10 mouse cellular contexts compared by ENCODE assay signal in the genomic region with DNA sequence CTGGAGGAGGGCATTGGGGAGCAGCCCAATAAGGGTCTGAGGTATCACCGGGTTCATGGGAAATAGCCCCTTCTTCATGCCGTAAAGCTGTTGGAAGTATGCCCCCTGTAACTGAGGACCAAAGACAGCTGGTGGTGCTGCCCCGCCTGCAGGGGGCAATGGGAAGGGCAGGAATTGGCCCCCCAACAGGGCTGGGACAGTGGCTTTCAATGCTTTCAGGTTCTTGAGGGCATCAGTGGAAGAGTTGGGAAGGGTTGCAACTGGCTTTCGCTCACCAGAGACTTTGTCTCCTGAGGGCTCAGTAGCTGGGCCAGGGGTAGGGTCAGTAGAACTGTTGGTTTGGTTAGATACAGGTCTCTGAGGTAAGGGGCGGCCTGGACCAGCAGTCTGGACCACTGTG. TPM values are rescaled to one million over a fixed set of nuclear protein-coding genes. Genes with fewer than 3 reads are reported as not detected.
A peak's percentile ranks its signal among the peaks of the same experiment; 100 is the strongest.
DNase-seq lines count a peak whose midpoint lies in the region; ATAC-seq and TF ChIP-seq lines count a peak whose summit lies in the region.
"Had no signal": no experiment of that assay in that cellular context is flagged by ENCODE, and none has a peak within 500 bp of the region (broad histone marks: within the 10 kb centered on the region; RNA-seq: fewer than 3 reads in every experiment).

No protein-coding gene starts in this region.

- no peak overlapping the region for H3K4me3 ChIP-seq in heart, embryonic 14.5 days (ENCODE audit: control insufficient read depth in 1 of 2, insufficient read depth in 1 of 2, low read depth in 1 of 2, low read length in 2 of 2)
- H3K4me3 ChIP-seq in E14TG2a.4 (replicated peaks; ENCODE audit: low read length): peak overlapping the region; percentile 62
- peak overlapping the region; percentile 26; the same call in 1 of the 2 replicates for H3K4me3 ChIP-seq in forebrain, embryonic 15.5 days
- H3K4me3 ChIP-seq in liver, embryonic 13.5 days (replicated peaks): peak overlapping the region; percentile 68

- H3K9me3 ChIP-seq in heart, embryonic 14.5 days (ENCODE audit: control insufficient read depth, low read length): no peaks in the 10 kb centered on the region
- H3K9me3 ChIP-seq in E14TG2a.4 (ENCODE audit: low read length): no peaks in the 10 kb centered on the region
- H3K9me3 ChIP-seq in forebrain, embryonic 15.5 days: no peaks in the 10 kb centered on the region
- no peaks in the 10 kb centered on the region for H3K9me3 ChIP-seq in liver, embryonic 13.5 days (replicated peaks)

- peaks cover 10% of the 10 kb centered on the region for H3K36me3 ChIP-seq in heart, embryonic 14.5 days (ENCODE audit: control insufficient read depth, insufficient read depth, low read length)
- H3K36me3 ChIP-seq in E14TG2a.4 (ENCODE audit: insufficient read depth, low read length): peaks cover 64% of the 10 kb centered on the region
- H3K36me3 ChIP-seq in forebrain, embryonic 15.5 days: peaks cover 66% of the 10 kb centered on the region
- H3K36me3 ChIP-seq in liver, embryonic 13.5 days: peaks cover 12% of the 10 kb centered on the region; the same call in 1 of the 2 replicates

- no peak for TF ChIP-seq CTCF in E14TG2a.4 (conservative IDR thresholded peaks at IDR 0.05; ENCODE audit: low read length)

- H3K4me1 ChIP-seq in heart, embryonic 14.5 days (ENCODE audit: control insufficient read depth in 2 of 2, insufficient read depth in 2 of 2, low read length in 2 of 2): peaks cover 12 to 13% of the 10 kb centered on the region in 2 experiments; a peak in 3 of 4 replicates
- H3K4me1 ChIP-seq in E14TG2a.4 (replicated peaks; ENCODE audit: low read depth, low read length): peaks cover 96% of the 10 kb centered on the region
- peaks cover 79% of the 10 kb centered on the region for H3K4me1 ChIP-seq in forebrain, embryonic 15.5 days
- peaks cover 88% of the 10 kb centered on the region for H3K4me1 ChIP-seq in liver, embryonic 13.5 days (replicated peaks)

- H3K4me2 ChIP-seq in heart, embryonic 14.5 days (ENCODE audit: low read length): peak overlapping the region; percentile 54; the same call in 1 of the 2 replicates
- H3K4me2 ChIP-seq in forebrain, embryonic 15.5 days (replicated peaks): peak overlapping the region; percentile 37
- H3K4me2 ChIP-seq in liver, embryonic 13.5 days: peak overlapping the region; percentile 85

- H3K9ac ChIP-seq in heart, embryonic 14.5 days (ENCODE audit: low read length): no peak overlapping the region
- H3K9ac ChIP-seq in forebrain, embryonic 15.5 days (replicated peaks): peak overlapping the region; percentile 27; the same call in 1 of the 2 replicates
- H3K9ac ChIP-seq in liver, embryonic 13.5 days: peak overlapping the region; percentile 85

- no peak overlapping the region for H3K27ac ChIP-seq in heart, embryonic 14.5 days (replicated peaks in 1 of 2; ENCODE audit: control insufficient read depth in 1 of 2, insufficient read depth in 1 of 2, low read depth in 2 of 2, low read length in 2 of 2)
- peak overlapping the region; percentile 80 for H3K27ac ChIP-seq in forebrain, embryonic 15.5 days (replicated peaks)
- H3K27ac ChIP-seq in liver, embryonic 13.5 days: peak overlapping the region; percentile 90

- intact Hi-C loops in heart, postnatal 14 days (cut with DNase I): no loop called here

- 75% methylated on average over 5 of the region's 5 CpGs for WGBS in heart, embryonic 14.5 days
- 90% methylated on average over 5 of the region's 5 CpGs for WGBS in forebrain, embryonic 15.5 days
- WGBS in liver, embryonic 13.5 days (ENCODE audit: insufficient replicate concordance): 59% methylated on average over 5 of the region's 5 CpGs

- 0 out of 2 replicates have a peak, but pooled peaks have one; percentile 23 for ATAC-seq in heart, embryonic 14.5 days (ENCODE audit: insufficient number of reproducible peaks, insufficient read depth, low FRiP score, low read depth)
- no peak for ATAC-seq in forebrain, embryonic 15.5 days (replicated peaks)
- ATAC-seq in liver, embryonic 13.5 days (ENCODE audit: low read depth): 0 out of 2 replicates have a peak, but pooled peaks have one; percentile 3
- ATAC-seq in granulocyte monocyte progenitor cell, adult 5-6 weeks (replicated peaks; ENCODE audit: poor library complexity, severe bottlenecking): no peak

- H3K27me3 ChIP-seq in heart, embryonic 14.5 days (ENCODE audit: control insufficient read depth, insufficient read depth, low read length): peaks cover 24% of the 10 kb centered on the region
- H3K27me3 ChIP-seq in E14TG2a.4 (ENCODE audit: insufficient read depth, low read length): no peaks in the 10 kb centered on the region
- H3K27me3 ChIP-seq in forebrain, embryonic 15.5 days: no peaks in the 10 kb centered on the region
- 0 out of 2 replicates have a peak, but pooled peaks cover 12% of the 10 kb centered on the region for H3K27me3 ChIP-seq in liver, embryonic 13.5 days

- DNase-seq in heart, postnatal 14 days: no peak
- DNase-seq in liver, embryonic 13.5 days: no peak
- DNase-seq in adrenal gland, postnatal 25 days: no peak
- no peak for DNase-seq in retina, postnatal 1 day
- DNase-seq: kidney, adult 9 months had no signal

RNA-seq across cellular contexts. Expression of a gene that starts 29.0 kb away (rescaled TPM):
- polyA plus RNA-seq in heart, embryonic 14.5 days (2014; fragmentation: Nextera tagmentation; extraction: Ambion mirVana): 2.6 and 3.0 TPM in 2 replicates
- total RNA-seq in heart, postnatal 14 days (2021): 1 to 10 TPM; 2.5 to 3.3 TPM
- polyA plus RNA-seq in forebrain, embryonic 15.5 days (2015; fragmentation: Nextera tagmentation; extraction: Ambion mirVana): 27.4 and 30.6 TPM in 2 replicates
- polyA plus RNA-seq in liver, embryonic 13.5 days (2015; fragmentation: Nextera tagmentation; extraction: Ambion mirVana): 1.1 and 1.2 TPM in 2 replicates
- total RNA-seq in adrenal gland, postnatal 25 days (2021): 9.1 and 9.9 TPM in 2 replicates
- total RNA-seq in granulocyte monocyte progenitor cell, adult 5-6 weeks (2014; fragmentation: Nextera tagmentation): 3.0 and 5.2 TPM in 2 replicates
- total RNA-seq in granulocyte monocyte progenitor cell, adult 5-6 weeks (2017): 0.26 and 0.82 TPM in 2 replicates

RNA-seq across cellular contexts. Expression of a gene that starts 31.5 kb away (rescaled TPM):
- 12.8 and 15.1 TPM in 2 replicates for polyA plus RNA-seq in heart, embryonic 14.5 days (2014; fragmentation: Nextera tagmentation; extraction: Ambion mirVana)
- total RNA-seq in heart, postnatal 14 days (2021): 10 to 100 TPM in 1 of 2 experiments, 1 to 10 TPM in 1; 9.6 to 11.4 TPM
- polyA plus RNA-seq in forebrain, embryonic 15.5 days (2015; fragmentation: Nextera tagmentation; extraction: Ambion mirVana): 52.2 and 52.3 TPM in 2 replicates
- 5.5 TPM in 2 replicates for polyA plus RNA-seq in liver, embryonic 13.5 days (2015; fragmentation: Nextera tagmentation; extraction: Ambion mirVana)
- total RNA-seq in adrenal gland, postnatal 25 days (2021): 16.2 and 21.6 TPM in 2 replicates
- total RNA-seq in granulocyte monocyte progenitor cell, adult 5-6 weeks (2014; fragmentation: Nextera tagmentation): 11.9 and 16.2 TPM in 2 replicates
- total RNA-seq in granulocyte monocyte progenitor cell, adult 5-6 weeks (2017): 10.0 and 13.0 TPM in 2 replicates

RNA-seq across cellular contexts. Expression of a gene that starts 43.3 kb away (rescaled TPM):
- 7.6 and 8.6 TPM in 2 replicates for polyA plus RNA-seq in heart, embryonic 14.5 days (2014; fragmentation: Nextera tagmentation; extraction: Ambion mirVana)
- total RNA-seq in heart, postnatal 14 days (2021): 1 to 10 TPM; 4.6 to 5.4 TPM
- 11.4 and 13.0 TPM in 2 replicates for polyA plus RNA-seq in forebrain, embryonic 15.5 days (2015; fragmentation: Nextera tagmentation; extraction: Ambion mirVana)
- 26.1 and 27.6 TPM in 2 replicates for polyA plus RNA-seq in liver, embryonic 13.5 days (2015; fragmentation: Nextera tagmentation; extraction: Ambion mirVana)
- 27.4 and 32.8 TPM in 2 replicates for total RNA-seq in adrenal gland, postnatal 25 days (2021)
- total RNA-seq in granulocyte monocyte progenitor cell, adult 5-6 weeks (2014; fragmentation: Nextera tagmentation): 56.6 and 87.9 TPM in 2 replicates
- 12.4 and 15.1 TPM in 2 replicates for total RNA-seq in granulocyte monocyte progenitor cell, adult 5-6 weeks (2017)

RNA-seq across cellular contexts. Expression of a gene that starts 47.9 kb away (rescaled TPM):
- 53.8 and 54.9 TPM in 2 replicates for polyA plus RNA-seq in heart, embryonic 14.5 days (2014; fragmentation: Nextera tagmentation; extraction: Ambion mirVana)
- total RNA-seq in heart, postnatal 14 days (2021): 10 to 100 TPM; 23.4 to 28.4 TPM
- polyA plus RNA-seq in forebrain, embryonic 15.5 days (2015; fragmentation: Nextera tagmentation; extraction: Ambion mirVana): 67.1 and 70.8 TPM in 2 replicates
- polyA plus RNA-seq in liver, embryonic 13.5 days (2015; fragmentation: Nextera tagmentation; extraction: Ambion mirVana): 55.5 and 61.8 TPM in 2 replicates
- total RNA-seq in adrenal gland, postnatal 25 days (2021): 38.3 and 39.8 TPM in 2 replicates
- 50.2 and 65.5 TPM in 2 replicates for total RNA-seq in granulocyte monocyte progenitor cell, adult 5-6 weeks (2014; fragmentation: Nextera tagmentation)
- 62.7 and 75.3 TPM in 2 replicates for total RNA-seq in granulocyte monocyte progenitor cell, adult 5-6 weeks (2017)

RNA-seq across cellular contexts. Expression of a gene that starts 53.6 kb away (rescaled TPM):
- 0.05 and 0.18 TPM in 2 replicates for polyA plus RNA-seq in heart, embryonic 14.5 days (2014; fragmentation: Nextera tagmentation; extraction: Ambion mirVana)
- total RNA-seq in heart, postnatal 14 days (2021): under 1 TPM; 0.10 to 0.36 TPM
- polyA plus RNA-seq in forebrain, embryonic 15.5 days (2015; fragmentation: Nextera tagmentation; extraction: Ambion mirVana): 37.4 and 38.3 TPM in 2 replicates
- 0.06 and 0.07 TPM in 2 replicates for polyA plus RNA-seq in liver, embryonic 13.5 days (2015; fragmentation: Nextera tagmentation; extraction: Ambion mirVana)
- 3.8 and 6.6 TPM in 2 replicates for total RNA-seq in adrenal gland, postnatal 25 days (2021)
- total RNA-seq in granulocyte monocyte progenitor cell, adult 5-6 weeks (2014; fragmentation: Nextera tagmentation): not detected in 2 replicates
- not detected in 2 replicates for total RNA-seq in granulocyte monocyte progenitor cell, adult 5-6 weeks (2017)
- total RNA-seq: liver, adult 2 months had no signal
- polyA plus RNA-seq: liver, adult 2 months had no signal

Comparison
In these comparisons a context has a peak if more than half of its experiments do, and no peak if none do; other contexts are left out.
1. ATAC-seq: peak in heart, embryonic 14.5 days (single experiment) and liver, embryonic 13.5 days (single experiment); none in forebrain, embryonic 15.5 days (single experiment) and granulocyte monocyte progenitor cell, adult 5-6 weeks (single experiment).
2. H3K27ac ChIP-seq: peak in forebrain, embryonic 15.5 days (single experiment) and liver, embryonic 13.5 days (single experiment); none in heart, embryonic 14.5 days (0 of 2).
3. H3K4me3 ChIP-seq: peak in E14TG2a.4 (single experiment), forebrain, embryonic 15.5 days (single experiment) and liver, embryonic 13.5 days (single experiment); none in heart, embryonic 14.5 days (0 of 2).
4. Peak in every context shown above with its lines, with median percentiles within 50 percentile points of each other: H3K4me2 ChIP-seq.